Mouse (Mus musculus): Measurements from ENCODE around the gene Dmrt1.

Gene Dmrt1

DNA sequence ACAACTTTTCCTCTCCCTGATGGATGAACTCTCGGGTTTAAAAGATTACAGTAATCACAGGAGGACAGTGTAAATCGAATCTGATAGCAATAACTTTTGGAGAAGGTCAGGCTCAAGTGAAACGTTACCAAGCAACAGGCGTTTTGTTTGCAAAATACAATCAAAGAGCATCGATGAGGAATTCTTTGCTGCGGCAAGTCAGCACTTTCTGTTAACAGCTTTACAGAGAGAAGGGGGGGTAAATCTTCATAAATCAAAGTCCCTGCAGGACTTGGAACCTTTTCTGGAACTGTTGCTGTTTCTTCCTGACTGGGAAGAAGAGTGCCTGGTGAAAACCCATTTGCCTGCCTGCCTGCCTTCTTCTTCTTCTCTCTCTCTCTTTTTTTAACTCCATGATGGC is 110.5 kb downstream of the Dmrt1 start:
- no peak for DNase-seq (ENCODE audit: extremely low spot score, low read depth, low spot score)

DNA sequence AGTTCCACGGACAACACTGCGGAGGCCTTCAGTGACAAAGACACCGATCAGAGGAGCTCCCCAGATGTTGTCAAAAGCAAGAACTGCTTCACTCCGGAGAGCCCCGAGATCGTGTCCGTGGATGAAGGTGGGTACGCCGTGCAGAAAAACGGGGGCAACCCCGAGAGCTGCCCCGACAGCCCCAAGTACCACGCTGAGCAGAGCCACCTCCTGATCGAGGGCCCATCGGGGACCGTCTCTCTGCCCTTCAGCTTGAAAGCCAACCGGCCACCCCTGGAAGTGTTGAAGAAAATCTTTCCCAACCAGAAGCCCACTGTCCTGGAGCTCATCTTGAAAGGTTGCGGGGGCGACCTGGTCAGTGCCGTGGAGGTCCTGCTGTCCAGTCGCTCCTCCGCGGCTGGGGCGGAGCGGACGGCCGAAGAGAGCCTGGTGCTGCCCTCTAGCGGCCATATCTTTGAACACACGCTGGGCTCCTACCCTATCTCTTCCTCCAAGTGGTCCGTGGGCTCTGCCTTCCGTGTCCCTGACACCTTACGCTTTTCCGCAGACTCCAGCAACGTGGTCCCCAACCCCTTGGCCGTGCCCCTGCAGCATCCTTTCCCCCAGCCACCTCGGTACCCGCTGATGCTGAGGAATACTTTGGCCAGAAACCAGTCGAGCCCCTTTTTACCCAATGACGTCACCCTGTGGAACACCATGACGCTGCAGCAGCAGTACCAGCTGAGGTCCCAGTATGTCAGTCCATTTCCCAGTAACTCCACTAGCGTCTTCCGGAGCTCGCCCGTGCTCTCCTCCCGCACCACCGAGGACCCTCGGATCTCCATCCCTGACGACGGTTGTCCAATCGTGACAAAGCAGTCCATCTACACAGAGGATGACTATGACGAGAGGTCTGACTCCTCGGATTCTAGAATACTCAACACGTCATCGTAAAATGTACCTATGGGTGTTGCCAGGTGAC is 117.2 kb downstream of the Dmrt1 start:
- DNase-seq (ENCODE audit: extremely low spot score, low read depth, low spot score) = no peak

DNA sequence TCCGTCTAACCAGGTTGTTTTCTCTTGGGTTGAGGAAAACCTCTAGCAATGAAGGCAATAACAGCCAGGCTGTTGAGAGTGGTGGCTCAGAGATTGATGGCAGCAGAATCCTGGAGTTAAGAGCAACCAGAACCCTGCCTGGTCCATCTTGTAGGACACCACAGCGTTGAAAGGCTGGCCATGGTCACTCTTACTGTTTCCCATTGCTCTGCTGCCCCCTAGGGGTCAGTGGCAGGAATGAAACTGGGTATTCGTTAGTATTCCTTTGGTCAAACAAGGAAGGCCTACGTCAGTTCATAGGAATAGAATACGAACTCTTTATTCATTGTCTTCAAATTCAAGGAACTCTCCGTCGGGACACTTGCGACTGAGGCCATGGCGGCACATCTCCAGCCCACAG is 123.1 kb downstream of the Dmrt1 start:
- no peak for DNase-seq (ENCODE audit: extremely low spot score, low read depth, low spot score)

DNA sequence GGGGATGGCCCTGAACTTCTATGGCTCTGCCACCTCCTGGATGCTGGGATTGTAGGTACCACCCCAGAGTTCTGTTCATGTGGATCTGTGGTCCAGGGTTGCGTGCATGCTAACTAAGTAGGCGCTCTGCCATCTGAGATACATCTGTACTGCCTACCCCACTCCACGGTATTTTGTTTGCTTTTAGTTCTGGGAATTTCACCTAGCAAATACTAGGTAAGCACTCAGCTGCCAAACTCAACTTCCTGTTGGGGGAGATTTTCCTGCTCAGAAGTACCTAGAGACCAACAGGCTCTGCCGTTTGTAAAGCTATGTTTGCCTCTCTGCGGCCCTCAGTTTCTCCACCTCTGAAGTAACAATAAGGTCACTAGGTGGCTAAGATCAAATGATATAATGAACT is 129.7 kb downstream of the Dmrt1 start:
- no peak for DNase-seq (ENCODE audit: extremely low spot score, low read depth, low spot score)

DNA sequence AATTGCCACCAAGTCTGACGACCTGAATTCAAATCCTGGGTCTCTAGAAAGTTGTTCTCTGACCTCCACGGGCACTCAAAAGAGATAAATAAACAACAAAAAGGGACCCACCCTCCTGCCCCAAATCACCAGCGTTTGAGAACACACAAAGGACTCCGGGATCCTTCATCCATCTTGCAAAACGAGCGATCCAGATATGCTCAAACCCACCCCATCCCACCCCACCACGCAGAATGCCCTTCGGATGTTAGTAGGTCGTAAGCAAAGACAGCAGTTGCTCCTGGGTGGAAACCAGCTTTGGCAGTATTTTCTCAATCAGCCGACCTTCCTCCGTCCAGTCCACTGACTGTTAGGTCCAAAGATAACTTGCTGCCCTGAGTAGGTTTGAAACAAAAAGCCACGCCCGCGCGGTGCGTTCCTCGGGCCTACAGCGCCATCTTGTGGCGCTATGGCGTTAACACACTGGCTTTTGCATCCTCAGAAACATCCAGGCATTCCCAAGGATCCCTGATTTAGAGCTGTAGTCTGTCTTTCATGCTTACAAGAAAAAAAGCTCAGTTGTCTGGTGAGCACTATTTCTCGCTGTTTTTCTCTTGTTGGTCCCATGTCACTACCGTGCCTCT is 130.3 kb downstream of the Dmrt1 start:
- DNase-seq (ENCODE audit: extremely low spot score, low read depth, low spot score) = peak; percentile 83

DNA sequence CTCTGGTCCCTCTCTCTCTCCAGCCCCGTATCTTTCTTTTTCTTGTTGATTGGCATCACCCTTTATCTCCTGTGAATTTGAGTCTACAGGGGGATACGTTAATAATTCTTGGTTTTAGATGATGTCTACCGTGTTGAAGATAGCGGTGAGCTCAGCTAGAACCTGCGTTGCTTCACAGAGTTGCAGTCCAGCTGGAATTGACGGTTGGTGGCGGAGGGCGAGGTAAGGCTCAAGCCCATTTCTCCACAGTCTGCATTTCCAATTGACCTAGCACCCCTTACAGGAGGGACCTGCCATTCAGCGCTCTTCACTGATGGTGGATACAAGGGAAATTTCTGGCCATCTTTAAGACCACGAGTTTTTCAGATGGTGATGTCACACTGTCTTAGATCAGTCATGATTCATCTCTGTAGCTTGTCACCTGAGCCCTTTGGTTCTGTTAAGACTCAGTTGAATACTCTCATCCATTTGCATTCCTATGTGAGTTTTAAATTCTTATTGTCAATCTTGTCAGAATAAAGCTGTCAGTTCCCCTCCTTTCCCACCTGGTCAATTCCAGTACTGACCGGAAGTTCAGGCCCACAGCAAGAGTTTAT is 133.4 kb downstream of the Dmrt1 start:
- no peak for DNase-seq (ENCODE audit: extremely low spot score, low read depth, low spot score)

DNA sequence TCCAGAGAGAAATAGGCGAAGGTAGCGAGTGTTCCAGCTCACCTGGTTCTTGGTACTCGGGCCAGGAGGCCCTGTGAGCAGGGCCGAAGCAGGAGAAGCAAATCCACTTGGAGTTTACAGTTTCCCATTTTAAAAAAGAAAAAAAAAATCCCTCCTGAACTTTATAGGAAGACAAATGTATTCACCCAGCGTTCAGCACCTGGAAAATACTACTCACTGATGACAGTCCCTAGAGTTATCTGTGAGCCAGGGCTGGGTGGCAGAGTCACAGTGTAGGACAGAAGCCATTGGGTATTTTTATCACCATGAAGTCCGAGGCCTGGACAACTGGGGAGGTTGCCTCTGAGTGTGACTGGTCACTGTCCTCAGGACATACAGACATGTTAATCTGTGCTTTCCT is 136.4 kb downstream of the Dmrt1 start:
- no peak for DNase-seq (ENCODE audit: extremely low spot score, low read depth, low spot score)

DNA sequence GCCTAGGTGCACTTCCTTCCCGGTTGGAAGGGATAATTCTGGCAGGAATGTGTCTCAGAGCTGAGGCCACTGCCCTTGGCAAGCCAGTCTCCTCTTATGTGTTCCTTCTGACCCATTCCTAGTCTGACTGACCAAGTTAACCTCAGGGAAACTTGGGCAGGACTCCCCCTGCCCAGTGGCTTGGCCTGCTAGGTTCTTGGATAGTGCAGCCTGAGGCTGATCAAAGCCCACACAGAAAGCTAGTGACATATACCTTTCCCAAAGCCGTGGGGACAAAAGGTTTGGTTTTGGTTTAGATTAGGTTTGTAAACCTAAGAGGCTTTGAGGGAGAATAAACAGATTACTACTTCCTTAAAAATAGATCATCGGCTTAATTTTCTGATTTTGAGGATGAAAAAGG is 141.7 kb downstream of the Dmrt1 start:
- no peak for DNase-seq (ENCODE audit: extremely low spot score, low read depth, low spot score)

DNA sequence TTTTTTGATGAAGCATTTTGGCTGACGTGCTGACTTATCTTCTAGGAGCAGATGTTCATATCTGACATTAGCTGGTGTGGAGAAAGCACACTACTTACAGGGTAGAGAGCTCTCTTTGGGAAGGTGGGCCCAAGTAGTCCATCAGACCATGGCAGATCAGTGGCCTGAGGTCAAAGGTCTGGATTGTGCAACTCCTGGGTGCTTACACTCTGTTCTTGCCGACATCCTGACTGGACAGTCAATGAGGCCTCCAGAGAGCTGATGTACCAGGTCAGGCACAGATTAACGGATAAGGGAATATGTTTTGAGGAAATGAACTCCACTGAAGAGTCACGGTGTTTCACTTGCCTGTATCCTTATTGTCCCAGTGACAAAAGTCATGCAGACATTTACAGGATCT is 143.3 kb downstream of the Dmrt1 start:
- no peak for DNase-seq (ENCODE audit: extremely low spot score, low read depth, low spot score)

DNA sequence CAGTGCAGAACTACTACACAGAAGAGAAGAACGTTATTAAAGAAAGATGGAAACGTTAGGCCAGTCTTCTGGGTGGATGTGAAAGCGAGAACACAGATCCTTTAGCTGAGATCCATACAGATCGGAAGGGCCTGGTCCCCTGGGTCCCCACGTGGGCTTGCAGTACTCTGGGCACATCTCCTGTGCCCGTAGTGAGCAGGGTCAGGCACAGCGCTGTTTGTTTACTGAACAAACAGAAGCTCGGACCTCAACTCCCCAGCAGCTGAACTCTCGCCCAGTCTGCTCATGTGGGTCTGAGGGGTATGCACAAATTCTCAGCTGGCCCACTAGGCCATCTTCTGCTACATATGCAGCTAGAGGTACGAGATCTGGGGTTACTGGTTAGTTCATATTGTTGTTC is 145.1 kb downstream of the Dmrt1 start:
- no peak for DNase-seq (ENCODE audit: extremely low spot score, low read depth, low spot score)

DNA sequence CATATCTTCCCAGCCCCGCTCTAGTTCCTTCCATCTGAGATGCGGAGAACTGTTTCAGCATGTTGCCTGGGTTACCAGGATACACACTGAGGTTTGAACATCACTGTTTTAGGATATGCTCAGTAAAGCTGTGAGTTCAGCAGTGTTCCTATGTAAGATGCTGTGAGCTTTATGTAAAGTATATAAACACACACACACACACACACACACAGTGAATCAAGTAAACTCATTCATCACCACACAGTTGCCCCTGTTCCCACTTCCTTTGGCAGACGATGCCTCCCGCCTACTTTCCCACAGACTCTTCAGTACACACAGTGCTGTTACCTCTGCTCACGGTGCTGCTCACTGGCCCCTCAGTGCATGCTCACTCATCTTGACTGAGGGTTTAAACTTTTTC is 147.1 kb downstream of the Dmrt1 start:
- DNase-seq (ENCODE audit: extremely low spot score, low read depth, low spot score) = no peak

All from hindlimb bud, embryonic 11.5 days (tissue).